Mouse (Mus musculus) megakaryocyte-erythroid progenitor cell, adult 5-6 weeks (primary cell): ENCODE results near the gene Myo10. TPM values are rescaled to one million over a fixed set of nuclear protein-coding genes. Genes with fewer than 3 reads are reported as not detected.
A peak's percentile ranks its signal among the peaks of the same experiment; 100 is the strongest.

Source experiments
- ATAC-seq: replicated peaks from 2 replicates; pipeline ENCODE4 v1.8.0; 2016; ENCODE audit warnings: mild to moderate bottlenecking, inconsistent platforms; ENCODE audit not compliant: severe bottlenecking, poor library complexity, low FRiP score, low TSS enrichment
- total RNA-seq, 2 experiments: library from RNA; stranded (forward) in 1 of 2; stranded (reverse) in 1 of 2; fragments of 200-1000, 215-1000 nt in 1 of 2; fragments of >200 nt in 1 of 2; fragmentation: Nextera tagmentation in 1 of 2; gene quantifications; 2 replicates each; pipeline ENCODE4 v1.2.3; 2014 to 2017

Myo10 gene
- total RNA-seq (2014; fragmentation: Nextera tagmentation) (1.6 and 6.6 TPM in 2 replicates), total RNA-seq (2017) (3.9 and 6.8 TPM in 2 replicates)

- ATAC-seq = peak; percentile 94
Observed at GRCm38 (mm10) chr15:25622200-25622866, at the start of gene Myo10. TSS of gene Myo10 (plus strand) at chr15:25622525.

DNA sequence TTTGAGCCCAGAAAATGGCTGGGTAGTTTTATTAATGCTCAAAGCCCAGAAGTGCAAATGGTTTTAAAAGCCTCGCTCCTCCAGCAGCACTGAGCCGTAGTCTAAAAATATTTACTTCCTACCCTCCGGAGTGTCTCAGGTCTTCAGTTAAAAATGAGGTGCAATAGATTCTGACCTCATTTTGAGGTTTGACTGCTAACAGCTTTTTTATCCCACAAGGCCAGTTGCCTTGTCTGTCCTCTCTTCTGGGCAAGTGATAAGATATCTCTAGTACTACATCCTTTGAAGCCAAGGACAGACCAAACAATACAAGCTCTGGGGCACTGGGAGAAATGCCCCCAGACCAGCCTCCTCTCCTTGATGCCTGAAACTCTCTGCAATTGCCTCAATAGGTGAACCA lies 49.2 kb upstream of the Myo10 start:
- ATAC-seq = peak; percentile 67

GRCm38 (mm10) chr15:25573876-25574601 lies 48.3 kb upstream of the Myo10 start:
- ATAC-seq = no peak

GRCm38 (mm10) chr15:25577327-25578051 lies 44.8 kb upstream of the Myo10 start:
- no peak for ATAC-seq

GRCm38 (mm10) chr15:25578369-25578768 lies 44.0 kb upstream of the Myo10 start:
- ATAC-seq = no peak

DNA sequence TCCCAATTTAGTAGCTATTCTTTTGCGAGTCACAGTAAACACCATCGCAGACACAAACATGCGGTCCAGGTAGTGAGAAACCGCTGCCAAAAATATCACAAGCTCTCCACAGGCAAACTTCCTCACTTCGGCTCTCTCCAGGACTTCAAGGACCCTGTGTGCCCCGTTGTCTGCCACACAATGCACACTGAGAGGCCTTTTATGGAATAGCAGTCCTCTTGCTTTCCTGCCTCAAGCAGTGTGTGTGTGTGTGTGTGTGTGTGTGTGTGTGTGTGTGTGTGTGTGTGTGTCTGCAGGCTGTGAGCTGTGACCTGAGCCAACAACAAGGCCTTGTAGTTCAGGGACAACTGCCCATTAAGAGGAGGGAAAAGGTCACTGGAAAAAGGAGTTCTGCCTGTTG lies 41.6 kb upstream of the Myo10 start:
- no peak for ATAC-seq

DNA sequence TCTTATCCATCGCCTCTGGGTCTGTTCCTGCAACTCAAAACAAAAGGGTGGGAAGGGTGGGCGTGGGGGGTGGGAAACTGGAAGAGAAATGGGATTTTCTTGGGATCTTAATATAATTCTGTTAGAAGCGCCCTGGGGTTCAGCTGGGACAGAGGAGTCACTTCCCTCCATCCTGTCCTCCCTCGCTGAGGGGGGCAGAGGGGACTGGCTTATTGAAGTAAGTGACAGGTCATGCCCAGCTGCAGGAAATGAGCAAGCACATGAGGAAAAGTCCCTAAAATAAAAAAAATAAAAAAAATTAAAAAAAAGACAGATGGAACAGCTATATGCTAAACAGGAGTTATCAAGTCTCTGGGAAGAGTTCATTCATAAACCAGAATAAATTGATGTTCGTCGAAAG lies 40.3 kb upstream of the Myo10 start:
- ATAC-seq = no peak

GRCm38 (mm10) chr15:25583361-25583760 lies 39.0 kb upstream of the Myo10 start:
- no peak for ATAC-seq

- no peak for ATAC-seq
Observed at GRCm38 (mm10) chr15:25586828-25587227, 35.5 kb upstream of the Myo10 start.

- ATAC-seq = no peak
Observed at GRCm38 (mm10) chr15:25587943-25588342, 34.4 kb upstream of the Myo10 start.

DNA sequence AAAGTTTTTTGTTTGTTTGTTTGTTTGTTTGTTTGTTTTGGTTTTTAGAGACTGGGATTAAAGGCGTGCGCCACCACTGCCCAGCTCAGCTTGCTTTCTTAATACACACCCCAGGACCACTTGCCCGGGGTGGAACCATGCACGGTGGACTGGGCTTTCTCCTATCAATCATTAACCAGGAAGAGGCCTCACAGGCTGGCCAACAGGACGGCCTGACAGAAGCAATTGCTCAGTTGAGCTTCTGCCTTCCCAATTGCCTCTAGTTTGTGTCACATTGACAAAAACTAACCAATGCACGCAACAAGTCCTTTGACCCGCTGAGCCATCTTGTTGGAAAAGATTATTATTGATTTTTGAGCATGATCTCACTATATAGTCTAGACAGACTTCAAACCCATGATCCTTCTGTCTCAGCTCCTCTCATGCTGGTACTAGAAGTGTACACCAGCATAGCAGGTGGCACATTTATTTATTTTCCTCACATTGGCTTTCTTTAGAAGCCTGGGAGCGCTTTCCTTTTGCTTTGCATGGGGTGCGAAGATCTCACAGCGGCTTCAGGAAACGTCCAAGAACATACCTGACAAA lies 32.9 kb upstream of the Myo10 start:
- no peak for ATAC-seq

- ATAC-seq = no peak
Observed at GRCm38 (mm10) chr15:25589916-25590315, 32.4 kb upstream of the Myo10 start.

DNA sequence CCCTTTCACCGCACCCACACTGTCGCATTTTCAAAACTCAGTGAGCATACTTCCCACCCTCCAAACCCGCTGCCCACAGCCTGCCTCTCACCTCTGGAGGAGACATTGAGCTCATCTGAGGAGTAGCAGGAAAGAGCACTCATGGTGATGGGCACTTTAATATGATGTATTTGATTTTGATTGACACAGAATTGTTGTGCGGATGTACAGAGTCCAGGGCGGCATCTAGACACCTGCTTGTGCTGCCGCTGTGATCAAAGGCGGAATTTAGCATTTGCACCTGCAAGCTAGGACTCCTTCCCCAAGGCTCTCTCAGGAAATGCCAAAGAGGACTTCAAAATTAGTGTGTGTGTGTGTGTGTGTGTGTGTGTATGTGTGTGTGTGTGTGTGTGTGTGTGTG lies 31.4 kb upstream of the Myo10 start:
- no peak for ATAC-seq

- ATAC-seq = no peak
Observed at GRCm38 (mm10) chr15:25591964-25592363, 30.4 kb upstream of the Myo10 start.

DNA sequence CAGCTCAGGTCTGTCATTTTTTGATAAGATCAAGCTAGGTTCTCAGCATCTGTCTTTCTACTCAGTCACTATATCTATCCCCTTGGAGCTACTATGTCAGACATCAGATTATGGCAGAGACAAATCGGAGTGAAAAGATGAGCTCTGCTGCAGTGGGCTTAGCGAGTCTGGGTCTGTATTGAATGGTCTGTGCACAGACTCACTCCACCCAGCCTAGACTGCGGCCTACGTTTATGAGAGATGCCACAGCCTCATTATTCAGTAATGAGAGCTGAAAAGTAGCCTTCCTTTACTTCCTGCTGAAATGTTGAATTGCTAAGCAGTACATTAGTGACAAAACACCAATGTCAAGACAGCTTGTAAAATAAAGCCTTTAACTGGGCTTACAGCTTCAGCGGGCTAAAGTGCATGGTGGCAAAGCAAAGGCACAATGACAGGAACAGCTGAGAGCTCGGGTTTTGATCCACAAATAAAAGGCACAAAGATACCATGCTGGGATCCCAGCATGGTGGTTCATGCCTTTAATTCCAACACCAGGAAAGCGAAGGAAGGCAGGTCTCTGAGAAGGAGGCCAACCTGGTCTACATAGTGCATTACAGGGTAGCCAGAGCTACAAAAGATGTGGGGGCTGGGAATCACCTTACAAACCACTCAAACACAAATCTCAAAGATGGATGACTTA lies 28.7 kb upstream of the Myo10 start:
- ATAC-seq = no peak

DNA sequence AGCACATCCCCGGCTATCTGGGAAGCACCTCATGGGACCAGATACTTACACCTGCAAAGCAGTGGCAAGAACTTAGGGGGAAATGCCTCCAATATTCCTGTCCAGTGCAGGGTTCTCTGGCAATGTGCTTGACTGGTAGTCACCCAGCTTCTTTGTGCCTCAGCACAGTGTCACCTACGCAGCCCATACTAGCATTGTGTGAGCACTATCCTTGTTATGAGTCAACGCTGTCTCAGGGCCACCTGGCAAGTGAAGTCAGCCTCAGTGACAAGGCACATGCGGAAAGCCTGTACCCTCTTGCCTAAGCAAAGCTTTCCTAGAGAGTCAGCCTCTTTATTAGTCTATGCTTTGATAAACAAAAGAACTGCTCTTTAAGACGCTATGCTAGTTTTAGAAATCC lies 24.0 kb upstream of the Myo10 start:
- no peak for ATAC-seq

DNA sequence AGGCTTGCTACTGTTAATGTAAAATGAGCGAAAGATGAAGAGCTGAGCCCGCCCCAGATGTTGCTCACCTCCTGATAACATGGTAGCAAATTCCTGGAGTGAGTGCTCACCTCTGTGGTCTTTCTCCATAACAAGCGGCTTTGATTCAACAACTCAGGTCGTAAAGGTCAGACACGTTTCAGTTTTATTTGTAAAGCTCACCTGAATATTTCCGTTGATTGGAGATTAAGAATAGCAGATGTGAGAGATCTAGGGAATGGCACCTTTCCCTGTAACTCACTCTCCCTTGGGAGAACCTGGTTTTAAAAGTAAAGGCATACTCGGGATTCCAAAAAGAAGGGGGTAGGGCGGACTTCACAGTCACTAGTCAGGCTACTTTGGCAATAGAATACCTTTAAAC lies 20.0 kb upstream of the Myo10 start:
- ATAC-seq = no peak

DNA sequence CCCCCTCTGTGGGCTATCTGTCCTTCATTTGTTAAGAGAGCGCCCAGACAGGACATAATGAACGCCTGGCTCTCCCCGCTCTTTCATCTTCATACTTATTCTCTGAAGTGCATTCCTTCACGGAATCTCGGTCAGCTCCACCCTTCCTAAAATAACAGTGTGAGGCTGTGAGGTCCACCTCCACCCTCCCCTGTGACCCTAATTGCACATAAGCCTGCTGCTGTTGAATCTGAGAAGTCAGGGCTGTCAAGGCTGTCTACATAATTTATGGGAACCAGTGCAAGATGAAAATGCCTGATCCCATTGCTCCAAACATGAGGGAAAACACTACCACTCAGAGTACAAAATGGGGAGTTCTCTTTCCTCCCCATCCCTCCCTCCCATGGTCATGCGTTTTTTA lies 19.0 kb upstream of the Myo10 start:
- ATAC-seq = no peak

GRCm38 (mm10) chr15:25604231-25604630 lies 18.1 kb upstream of the Myo10 start:
- no peak for ATAC-seq

DNA sequence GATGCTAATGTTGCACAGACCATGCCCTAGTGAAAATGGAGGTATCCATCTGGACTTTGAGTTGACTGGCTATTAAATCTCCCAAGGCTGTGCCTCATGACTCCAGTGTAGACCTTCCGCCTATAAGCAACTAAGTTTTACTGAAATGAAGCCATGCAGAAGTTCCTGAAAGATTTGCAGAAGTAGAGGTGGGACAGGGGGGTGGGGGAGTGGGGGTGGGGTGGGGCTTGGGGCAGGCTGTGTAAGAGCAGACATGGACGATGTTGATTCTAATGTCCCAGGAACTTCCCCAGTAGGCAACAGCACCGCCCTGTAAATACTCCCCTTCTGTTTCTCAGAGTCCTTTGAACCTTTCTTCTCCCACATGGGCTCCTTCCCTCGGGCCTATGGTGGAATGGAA lies 16.9 kb upstream of the Myo10 start:
- no peak for ATAC-seq
